Mouse (Mus musculus): ENCODE results near the gene Ndufb2. TPM values are rescaled to one million over a fixed set of nuclear protein-coding genes. Genes with fewer than 3 reads are reported as not detected.

Ndufb2 gene
- polyA plus RNA-seq, 1 experiment from 2014 or later: 219 TPM

DNA sequence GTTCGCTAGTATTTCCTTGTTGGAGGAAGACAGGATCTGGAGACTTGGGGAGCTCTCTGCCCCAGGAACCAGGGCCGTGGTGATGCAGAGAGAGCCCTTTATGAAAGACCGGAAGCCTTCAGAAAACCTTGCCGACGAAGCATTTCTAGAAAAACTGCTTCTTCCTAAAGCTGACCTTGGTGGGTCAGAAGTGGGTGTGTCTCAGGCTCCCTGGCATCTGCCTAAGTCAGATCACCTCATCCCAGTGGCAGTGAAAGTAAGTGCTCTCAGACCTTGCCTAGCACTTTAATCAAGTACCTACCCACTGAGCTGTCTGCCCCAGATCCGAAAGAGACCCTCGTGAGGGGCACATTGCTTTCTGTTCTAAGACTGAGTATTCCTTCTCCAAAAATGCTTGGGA, 17.4 kb upstream of the Ndufb2 start:
- DNase-seq (ENCODE audit: low read depth, low spot score) (no peak), ATAC-seq (no peak)
- CTCF ChIA-PET: interaction anchor here (1.3 to 2.4 kb wide), 2 partner anchors 11 to 20 kb away, joined by 3 to 8 read pairs; partner anchors contain the start of gene Gm42420
- no peak for TF ChIP-seq CTCF (IDR thresholded peaks at IDR 0.05)
- POLR2A ChIA-PET: no interaction called here
- H3K27me3 ChIP-seq: no peaks in the 10 kb centered on the region
- in situ Hi-C loops (cut with MboI; ENCODE audit: low pct_unique_long_range_greater_than_20kb): no loop called here

DNA sequence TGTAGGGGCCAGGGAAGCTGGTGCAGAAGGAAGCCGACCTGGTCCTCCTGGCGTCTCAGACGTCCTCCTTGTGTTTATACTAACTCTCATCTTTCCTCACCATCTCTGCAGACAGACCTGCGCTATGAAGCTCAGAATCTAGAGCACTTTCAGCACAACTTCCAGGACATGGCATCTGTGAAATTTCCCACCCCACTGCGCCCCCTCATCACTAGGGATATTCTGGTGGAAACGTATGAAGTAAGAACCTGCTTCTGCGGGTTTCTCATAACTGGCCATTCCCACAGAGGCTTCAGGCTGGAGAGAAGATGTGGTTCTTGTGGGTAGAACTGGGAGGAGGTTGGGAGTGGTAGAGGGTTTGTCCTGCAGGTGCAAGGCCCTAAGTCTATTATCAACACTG, 12.8 kb upstream of the Ndufb2 start:
- ATAC-seq (no peak), DNase-seq (ENCODE audit: low read depth, low spot score) (no peak)
- in situ Hi-C loops (cut with MboI; ENCODE audit: low pct_unique_long_range_greater_than_20kb): no loop called here
- POLR2A ChIA-PET: interaction anchor here (1.9 kb wide), 1 partner anchor 13 kb away, joined by 4 read pairs; the partner anchor contains the start of gene Ndufb2
- no peak for TF ChIP-seq CTCF (IDR thresholded peaks at IDR 0.05)
- no peaks in the 10 kb centered on the region for H3K27me3 ChIP-seq
- CTCF ChIA-PET: no interaction called here

DNA sequence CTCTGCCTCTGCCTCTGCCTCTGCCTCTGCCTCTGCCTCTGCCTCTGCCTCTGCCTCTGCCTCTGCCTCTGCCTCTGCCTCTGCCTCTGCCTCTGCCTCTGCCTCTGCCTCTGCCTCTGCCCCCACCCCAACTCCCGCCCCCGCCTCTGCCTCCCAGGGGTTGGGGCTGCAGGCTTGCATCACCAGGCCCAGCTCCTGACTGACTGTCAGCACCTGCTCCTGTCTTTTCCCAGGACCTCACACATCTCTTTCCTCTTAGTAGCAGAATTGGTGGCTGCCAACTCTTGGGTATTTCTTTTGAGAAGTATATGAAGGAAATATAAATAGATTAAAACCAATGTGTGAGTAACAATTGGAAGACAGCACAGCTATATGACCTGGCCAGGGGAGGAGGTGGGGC, 11.8 kb upstream of the Ndufb2 start:
- ChIA-PET POLR2A (interaction anchor here (0.6 to 1.9 kb wide), 2 partner anchors 12 to 16 kb away, joined by 4 to 5 read pairs; partner anchors contain the start of gene Ndufb2), CTCF (interaction anchor here (1.0 to 1.4 kb wide), 2 partner anchors 13 to 118 kb away, joined by 3 to 5 read pairs; no protein-coding TSS in a partner anchor)
- in situ Hi-C loops (cut with MboI; ENCODE audit: low pct_unique_long_range_greater_than_20kb): no loop called here
- H3K27me3 ChIP-seq: no peaks in the 10 kb centered on the region
- DNase-seq (ENCODE audit: low read depth, low spot score) (no peak), ATAC-seq (no peak)
- no peak for TF ChIP-seq CTCF (IDR thresholded peaks at IDR 0.05)

DNA sequence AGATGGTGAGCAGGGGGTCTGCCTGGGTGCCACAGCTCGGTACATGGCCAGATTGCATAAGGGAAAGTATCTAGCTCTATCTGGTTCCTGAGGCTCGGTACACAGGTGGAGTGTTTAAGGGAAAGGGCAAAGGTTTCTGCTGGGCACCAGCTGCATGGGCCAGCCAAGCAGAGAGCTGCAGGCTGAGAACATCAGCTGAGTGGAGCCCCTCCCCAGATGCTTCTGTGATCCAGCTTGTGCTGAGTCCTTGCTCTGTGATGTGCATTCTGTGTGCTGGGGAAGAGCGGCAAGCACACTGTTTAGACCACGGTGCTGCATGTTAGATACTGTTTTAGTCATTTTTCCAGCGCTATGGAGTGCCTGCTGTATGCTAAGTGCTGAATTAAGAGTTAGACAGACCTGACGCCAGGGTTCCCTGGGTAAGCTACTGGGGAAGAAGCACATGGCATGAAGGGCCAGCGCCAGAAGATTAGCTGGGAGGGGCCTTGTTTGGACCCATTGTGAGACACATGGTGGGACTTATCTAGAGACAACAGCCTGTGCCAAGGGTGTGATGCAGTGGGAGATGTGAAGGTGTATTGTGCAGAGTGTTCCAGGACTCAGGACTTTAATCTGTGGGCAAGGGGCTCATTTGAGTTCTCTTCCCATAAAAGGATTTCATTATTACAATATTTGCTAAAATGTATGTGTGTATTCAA, 11.1 kb upstream of the Ndufb2 start:
- POLR2A ChIA-PET: interaction anchor here (1.9 kb wide), 1 partner anchor 11 kb away, joined by 4 read pairs; the partner anchor contains the start of gene Ndufb2

DNA sequence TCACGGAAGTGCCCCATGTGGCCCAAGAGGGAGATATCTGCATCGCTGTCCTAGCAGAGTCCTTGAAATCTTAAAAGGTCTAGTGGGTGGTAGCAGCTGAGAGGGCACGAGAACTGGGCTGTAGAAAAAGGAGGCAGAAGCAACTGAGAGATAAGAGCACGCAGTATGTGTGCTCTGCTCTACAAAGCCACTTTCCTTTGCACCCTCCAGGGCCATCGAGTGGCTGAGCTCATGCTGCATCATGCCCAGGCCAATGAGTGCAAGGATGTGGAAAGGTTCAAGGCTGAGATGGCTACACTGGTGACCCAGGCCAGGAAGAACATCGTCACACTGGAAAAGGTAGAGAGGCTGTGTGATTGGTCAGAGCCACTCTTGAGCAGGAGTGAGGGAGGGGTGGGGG, 6.9 kb upstream of the Ndufb2 start, which contains the start of gene Gm42420:
TSS of gene Gm42420 (plus strand) at position 237 of the 400 bp plus-strand sequence.
- DNase-seq (ENCODE audit: low read depth, low spot score): no peak

More for the DNA sequence above, 11.1 kb upstream of the Ndufb2 start:
- H3K27me3 ChIP-seq: no peaks in the 10 kb centered on the region
- no peak for TF ChIP-seq CTCF (IDR thresholded peaks at IDR 0.05)
- ATAC-seq: no peak
- CTCF ChIA-PET: interaction anchor here (1.0 to 1.4 kb wide), 3 partner anchors 12 to 119 kb away, joined by 3 to 5 read pairs (median 3); no protein-coding TSS in a partner anchor
- no peak for DNase-seq (ENCODE audit: low read depth, low spot score)
- in situ Hi-C loops (cut with MboI; ENCODE audit: low pct_unique_long_range_greater_than_20kb): no loop called here

DNA sequence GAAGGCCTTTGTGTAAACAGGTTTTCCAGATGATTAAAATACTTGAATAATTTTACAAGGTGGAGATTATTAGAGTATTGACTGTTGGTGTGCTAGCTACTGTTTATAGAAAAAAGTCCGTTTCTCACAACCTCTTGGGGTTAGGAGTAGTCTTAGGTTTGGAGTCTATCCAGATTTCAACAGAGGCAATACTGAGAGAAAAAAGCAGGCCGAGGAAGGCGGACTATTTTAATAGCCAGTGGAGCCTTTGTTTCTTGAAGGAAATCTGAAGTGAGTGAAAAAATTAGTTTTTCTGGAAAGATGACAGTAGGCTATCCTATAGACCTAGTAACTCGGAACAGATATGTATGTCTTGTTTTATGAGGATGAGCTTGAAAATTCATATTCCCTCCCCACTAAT, 893 bp upstream of the Ndufb2 start:
- in situ Hi-C loops (cut with MboI; ENCODE audit: low pct_unique_long_range_greater_than_20kb): no loop called here
- DNase-seq (ENCODE audit: low read depth, low spot score) (no peak), ATAC-seq (no peak)
- POLR2A ChIA-PET: interaction anchor here (1.0 to 1.1 kb wide), 2 partner anchors 11 to 190 kb away, joined by 3 to 4 read pairs; no protein-coding TSS in a partner anchor
- TF ChIP-seq CTCF (IDR thresholded peaks at IDR 0.05): no peak
- CTCF ChIA-PET: interaction anchor here (1.0 kb wide), 1 partner anchor 13 kb away, joined by 3 read pairs; no protein-coding TSS in a partner anchor
- no peaks in the 10 kb centered on the region for H3K27me3 ChIP-seq

More for the DNA sequence above, 6.9 kb upstream of the Ndufb2 start, which contains the start of gene Gm42420:
- ATAC-seq: no peak
- no peak for TF ChIP-seq CTCF (IDR thresholded peaks at IDR 0.05)
- in situ Hi-C loops (cut with MboI; ENCODE audit: low pct_unique_long_range_greater_than_20kb): no loop called here
- ChIA-PET POLR2A (interaction anchor here (0.6 kb wide), 1 partner anchor 12 kb away, joined by 3 read pairs; no protein-coding TSS in a partner anchor), CTCF (interaction anchor here (2.6 kb wide), 1 partner anchor 11 kb away, joined by 8 read pairs; the partner anchor contains the start of gene Adck2)
- no peaks in the 10 kb centered on the region for H3K27me3 ChIP-seq

DNA sequence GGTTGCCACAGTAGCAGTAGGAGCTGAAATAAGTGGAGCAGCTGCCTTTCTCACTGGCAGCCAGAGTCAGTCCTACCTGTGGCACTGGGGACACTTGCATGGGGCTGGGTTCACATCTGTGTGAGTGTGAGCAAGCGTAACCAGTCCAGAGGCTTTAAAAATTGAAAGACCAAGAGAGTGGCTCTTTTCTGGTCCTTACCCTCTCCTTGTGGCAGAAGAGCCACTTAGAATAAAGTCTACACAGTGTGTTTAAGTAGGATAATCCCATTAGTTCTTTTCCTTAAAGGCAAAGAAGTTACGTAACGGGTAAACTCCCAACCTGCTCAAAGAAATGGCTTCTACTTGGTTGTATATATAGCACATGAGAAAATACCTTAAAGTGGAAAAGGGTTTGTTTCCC, 8.5 kb downstream of the Ndufb2 start:
- CTCF ChIA-PET: no interaction called here
- in situ Hi-C loops (cut with MboI; ENCODE audit: low pct_unique_long_range_greater_than_20kb): loop anchor here (25.0 kb wide), 1 partner anchor 186 kb away; no protein-coding TSS in a partner anchor

DNA sequence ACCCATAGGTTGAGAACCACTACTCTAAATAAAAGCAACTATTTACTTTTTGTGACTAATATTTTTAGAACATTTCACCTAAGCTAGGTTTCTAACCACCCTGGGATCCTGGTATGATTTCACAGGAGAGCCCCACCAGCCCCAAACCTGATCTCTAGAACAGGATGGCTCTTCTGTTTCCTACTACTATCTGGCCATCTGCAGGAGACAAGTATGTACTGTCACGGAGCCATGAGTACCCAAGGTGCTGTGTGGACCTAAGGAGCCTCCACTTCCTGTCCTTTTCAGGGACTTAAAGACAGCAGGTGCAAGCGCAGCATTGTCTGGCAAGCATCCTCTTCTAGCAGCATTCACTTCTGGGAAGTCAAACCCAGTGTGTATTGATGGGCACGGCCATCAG, 9.5 kb downstream of the Ndufb2 start:
- DNase-seq (ENCODE audit: low read depth, low spot score) (no peak), ATAC-seq (no peak)
- no peak for TF ChIP-seq CTCF (IDR thresholded peaks at IDR 0.05)
- ChIA-PET POLR2A (no interaction called here), CTCF (no interaction called here)
- H3K27me3 ChIP-seq: no peaks in the 10 kb centered on the region
- in situ Hi-C loops (cut with MboI; ENCODE audit: low pct_unique_long_range_greater_than_20kb): loop anchor here (25.0 kb wide), 1 partner anchor 185 kb away; no protein-coding TSS in a partner anchor

More for the DNA sequence above, 8.5 kb downstream of the Ndufb2 start:
- ATAC-seq: no peak
- no peaks in the 10 kb centered on the region for H3K27me3 ChIP-seq
- POLR2A ChIA-PET: no interaction called here
- no peak for DNase-seq (ENCODE audit: low read depth, low spot score)
- no peak for TF ChIP-seq CTCF (IDR thresholded peaks at IDR 0.05)

DNA sequence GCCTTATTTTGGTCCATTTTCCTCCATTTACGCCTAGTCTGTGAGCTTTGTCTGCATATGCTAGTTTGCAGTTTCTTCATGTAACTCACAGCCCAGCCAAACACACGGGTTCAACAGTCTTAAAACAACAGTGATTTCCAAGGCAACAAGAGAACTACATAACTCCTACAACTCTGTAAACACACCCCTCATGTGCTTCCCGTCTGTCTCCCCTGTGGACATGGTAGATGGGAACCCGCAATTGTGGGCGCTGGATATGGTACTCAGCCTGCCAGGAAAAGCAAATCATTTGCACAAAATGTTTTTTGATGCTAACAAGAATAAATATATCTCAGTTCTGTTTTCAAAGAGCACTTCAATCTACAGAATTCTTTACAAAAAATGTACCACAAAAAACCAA, 12.2 kb downstream of the Ndufb2 start:
- CTCF ChIA-PET: no interaction called here

DNA sequence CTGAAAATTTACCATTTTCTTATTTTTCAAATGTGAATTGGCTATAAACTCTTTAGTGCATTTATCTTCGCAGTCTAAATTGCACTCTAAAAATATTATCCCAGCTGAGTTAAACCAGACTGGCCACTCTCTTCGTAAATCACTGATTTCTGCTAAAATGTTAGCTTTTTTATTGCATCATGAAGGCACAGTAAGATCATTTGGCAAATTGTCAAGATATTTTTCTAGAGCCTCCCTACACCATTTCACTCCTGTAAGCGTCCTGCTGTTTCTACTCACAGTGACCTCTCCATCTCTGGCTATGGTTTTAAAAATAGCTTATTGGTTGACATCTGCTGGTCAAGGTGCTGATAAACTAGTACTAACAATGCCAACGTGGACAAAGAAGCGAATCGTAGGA, 13.7 kb downstream of the Ndufb2 start:
- ChIA-PET CTCF (interaction anchor here (1.0 to 1.6 kb wide), 3 partner anchors 10 to 177 kb away, joined by 3 to 5 read pairs (median 3); no protein-coding TSS in a partner anchor), POLR2A (no interaction called here)
- in situ Hi-C loops (cut with MboI; ENCODE audit: low pct_unique_long_range_greater_than_20kb): loop anchor here (25.0 kb wide), 1 partner anchor 181 kb away; no protein-coding TSS in a partner anchor
- DNase-seq (ENCODE audit: low read depth, low spot score) (no peak), ATAC-seq (no peak)
- no peaks in the 10 kb centered on the region for H3K27me3 ChIP-seq
- TF ChIP-seq CTCF (IDR thresholded peaks at IDR 0.05): no peak

More for the DNA sequence above, 12.2 kb downstream of the Ndufb2 start:
- no peaks in the 10 kb centered on the region for H3K27me3 ChIP-seq
- in situ Hi-C loops (cut with MboI; ENCODE audit: low pct_unique_long_range_greater_than_20kb): loop anchor here (25.0 kb wide), 1 partner anchor 183 kb away; no protein-coding TSS in a partner anchor
- POLR2A ChIA-PET: no interaction called here
- no peak for DNase-seq (ENCODE audit: low read depth, low spot score)
- ATAC-seq: no peak
- TF ChIP-seq CTCF (IDR thresholded peaks at IDR 0.05): no peak

All from Patski (cell line).